Mouse (Mus musculus): ENCODE measurements around the gene Vmn2r52. TPM values are rescaled to one million over a fixed set of nuclear protein-coding genes. Genes with fewer than 3 reads are reported as not detected.
"Not testable (repeated sequence)": the region's sequence is repeated elsewhere in the genome, so short reads cannot be mapped to it uniquely, and the experiment has no call there.

The Vmn2r52 gene
- polyA plus RNA-seq (2014; fragmentation: Nextera tagmentation; extraction: Ambion mirVana) = not detected in 2 replicates

GRCm38 (mm10) chr7:10176473-10176872 lies at the start of gene Vmn2r52:
Gene Vmn2r52 (minus strand): TSS chr7:10176573.
- Histone ChIP-seq H3K4me2 (ENCODE audit: low read length) (no peak within 1 kb of the TSS), H3K36me3 (ENCODE audit: control insufficient read depth, insufficient read depth, low read length) (no peaks in the 10 kb centered on the region), H3K27me3 (replicated peaks; ENCODE audit: control insufficient read depth, insufficient read depth, low read length) (no peaks in the 10 kb centered on the region), H3K9ac (ENCODE audit: low read length) (no peak within 1 kb of the TSS), H3K9me3 (ENCODE audit: control insufficient read depth, low read length) (no peaks in the 10 kb centered on the region), H3K4me1 (replicated peaks; ENCODE audit: control insufficient read depth, insufficient read depth, low read length) (no peaks in the 10 kb centered on the region), H3K27ac (ENCODE audit: low read depth) (no peak within 1 kb of the TSS), H3K4me3 (ENCODE audit: low read depth, low read length) (no peak within 1 kb of the TSS)
- ATAC-seq (replicated peaks; ENCODE audit: low FRiP score, low TSS enrichment, low read depth) (no peak), DNase-seq (ENCODE audit: low spot score) (no peak)
- 90% methylated on average over 1 of the region's 1 CpGs for WGBS

DNA sequence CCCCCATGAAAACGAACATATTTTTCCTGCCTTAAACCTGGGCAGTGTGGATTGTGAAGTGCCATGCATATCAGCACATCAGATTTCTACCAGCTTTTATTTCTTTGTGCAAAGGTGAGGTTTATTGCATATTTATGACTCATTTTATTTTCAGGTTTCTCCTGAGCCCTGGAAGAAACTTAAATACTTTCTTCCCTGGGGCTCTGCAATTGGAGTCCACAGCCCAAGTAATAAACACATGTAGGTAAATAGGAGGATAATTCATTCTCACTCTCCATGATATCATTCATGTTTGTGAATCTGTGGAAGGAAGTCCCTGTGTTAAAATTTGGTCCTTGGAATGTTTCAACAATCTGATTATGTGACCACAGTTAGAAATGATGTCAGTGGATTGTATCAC lies 70.7 kb downstream of the Vmn2r52 start, which contains the start of gene Vmn2r51:
Gene Vmn2r51, minus strand, starts transcription at position 101 of the 400 bp plus-strand sequence.
- not testable (repeated sequence) for H3K4me2 ChIP-seq (ENCODE audit: low read length); H3K4me1 ChIP-seq (replicated peaks; ENCODE audit: control insufficient read depth, insufficient read depth, low read length); H3K9me3 ChIP-seq (ENCODE audit: control insufficient read depth, low read length); H3K9ac ChIP-seq (ENCODE audit: low read length); H3K4me3 ChIP-seq (ENCODE audit: low read depth, low read length); H3K27me3 ChIP-seq (replicated peaks; ENCODE audit: control insufficient read depth, insufficient read depth, low read length); H3K27ac ChIP-seq (ENCODE audit: low read depth); DNase-seq (ENCODE audit: low spot score); ATAC-seq (replicated peaks; ENCODE audit: low FRiP score, low TSS enrichment, low read depth); H3K36me3 ChIP-seq (ENCODE audit: control insufficient read depth, insufficient read depth, low read length)
- WGBS = 63% methylated on average over 1 of the region's 1 CpGs

Other genes with a start within 250 kb of the Vmn2r52 start
- not detected in 2 replicates for gene Vmn2r48, start 223.0 kb downstream of the Vmn2r52 start, polyA plus RNA-seq (2014; fragmentation: Nextera tagmentation; extraction: Ambion mirVana)
- gene Vmn2r49, start 184.3 kb downstream of the Vmn2r52 start, polyA plus RNA-seq (2014; fragmentation: Nextera tagmentation; extraction: Ambion mirVana) = not detected in 2 replicates
- not detected in 2 replicates for gene Vmn2r50, start 123.3 kb downstream of the Vmn2r52 start, polyA plus RNA-seq (2014; fragmentation: Nextera tagmentation; extraction: Ambion mirVana)
- gene Vmn2r51, start 70.8 kb downstream of the Vmn2r52 start, polyA plus RNA-seq (2014; fragmentation: Nextera tagmentation; extraction: Ambion mirVana) = not detected in 2 replicates
- gene Vmn1r66, start 101.4 kb upstream of the Vmn2r52 start, polyA plus RNA-seq (2014; fragmentation: Nextera tagmentation; extraction: Ambion mirVana) = not detected in 2 replicates